Mouse (Mus musculus) forebrain, embryonic 16.5 days (tissue): ENCODE results near the gene G6pc. TPM values are rescaled to one million over a fixed set of nuclear protein-coding genes. Genes with fewer than 3 reads are reported as not detected.
A peak's percentile ranks its signal among the peaks of the same experiment; 100 is the strongest.
"Not testable (repeated sequence)": the region's sequence is repeated elsewhere in the genome, so short reads cannot be mapped to it uniquely, and the experiment has no call there.

ENCODE experiments used
- ATAC-seq: fragments of 200-750 bp; cut with Nextera tagmentation; 2 replicates; pipeline ENCODE4 v1.8.0; 2017; ENCODE audit warnings: mild to moderate bottlenecking, moderate library complexity
- H3K27ac ChIP-seq: fragments of 300-500 bp; sonication (generic); 2 replicates; pipeline ENCODE4 v1.5.1; 2014; ENCODE audit warnings: low read length, control low read depth
- H3K27me3 ChIP-seq: fragments of 300-500 bp; sonication (generic); replicated peaks from 2 replicates; pipeline ENCODE4 v1.6.1; 2014; ENCODE audit warnings: low read length; ENCODE audit not compliant: control insufficient read depth, insufficient read depth
- H3K36me3 ChIP-seq: fragments of 300-500 bp; sonication (generic); 2 replicates; pipeline ENCODE4 v1.6.1; 2014; ENCODE audit not compliant: control insufficient read depth, insufficient read depth
- H3K4me1 ChIP-seq: fragments of 300-500 bp; sonication (generic); replicated peaks from 2 replicates; pipeline ENCODE4 v1.6.1; 2014; ENCODE audit warnings: low read length; ENCODE audit not compliant: control insufficient read depth, insufficient read depth
- H3K4me2 ChIP-seq: fragments of 300-500 bp; sonication (generic); 2 replicates; pipeline ENCODE4 v1.6.1; 2014; ENCODE audit warnings: mild to moderate bottlenecking, low read length, control low read depth
- H3K4me3 ChIP-seq: fragments of 300-500 bp; sonication (generic); replicated peaks from 2 replicates; pipeline ENCODE4 v1.5.1; 2014; ENCODE audit warnings: mild to moderate bottlenecking, low read length, control low read depth
- H3K9ac ChIP-seq: fragments of 300-500 bp; sonication (generic); replicated peaks from 2 replicates; pipeline ENCODE4 v1.6.1; 2014; ENCODE audit warnings: low read depth, low read length, control low read depth
- H3K9me3 ChIP-seq: fragments of 300-500 bp; sonication (generic); 2 replicates; pipeline ENCODE4 v1.6.1; 2016; ENCODE audit warnings: low read length; ENCODE audit not compliant: control insufficient read depth
- WGBS: fragments of 180-500 bp; shearing (Covaris S2); extraction: QIAGEN DNeasy Blood & Tissue Kit; methylation state at CpG from one replicate; pipeline ENCODE4 v1.1.7; 2014; 5-methylcytosine and 5-hydroxymethylcytosine counted together
- polyA plus RNA-seq: library from polyadenylated mRNA; unstranded; fragments of >200 nt; fragmentation: Nextera tagmentation; extraction: Ambion mirVana; gene quantifications from 2 replicates; pipeline ENCODE4 v1.2.1, GENCODE M21; 2015

G6pc gene
- polyA plus RNA-seq, 1 experiment from 2014 or later, result not detected

DNA sequence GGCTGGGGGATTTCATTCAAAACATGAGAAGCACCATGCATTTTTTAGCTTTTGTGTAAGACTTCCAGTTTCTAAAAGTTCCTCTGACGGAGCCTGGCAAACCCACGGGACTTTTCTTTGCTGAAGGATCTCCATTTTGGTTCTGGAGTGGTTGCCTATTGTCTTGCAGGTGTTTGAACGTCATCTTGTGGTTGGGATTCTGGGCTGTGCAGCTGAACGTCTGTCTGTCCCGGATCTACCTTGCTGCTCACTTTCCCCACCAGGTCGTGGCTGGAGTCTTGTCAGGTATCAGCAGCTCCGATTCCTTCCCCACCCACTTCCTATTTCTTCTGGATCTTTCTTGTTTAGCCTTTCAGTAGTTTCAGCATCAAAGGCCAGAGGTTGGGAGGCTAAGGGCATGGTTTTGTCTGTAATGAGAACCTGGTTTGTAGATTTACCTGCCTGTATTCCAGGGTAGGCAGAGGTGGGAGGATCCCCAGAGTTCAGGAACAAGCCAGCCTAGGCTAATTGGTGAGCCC is 7.1 kb downstream of the G6pc start:
- 60% methylated on average over 7 of the region's 7 CpGs for WGBS
- H3K4me1 ChIP-seq, result no peaks in the 10 kb centered on the region
- H3K9me3 ChIP-seq, result no peaks in the 10 kb centered on the region
- H3K27me3 ChIP-seq, result no peaks in the 10 kb centered on the region
- H3K4me3 ChIP-seq, result no peak overlapping the region
- H3K9ac ChIP-seq, result no peak overlapping the region
- H3K4me2 ChIP-seq, result no peak overlapping the region
- ATAC-seq, result no peak
- no peaks in the 10 kb centered on the region for H3K36me3 ChIP-seq
- no peak overlapping the region for H3K27ac ChIP-seq

DNA sequence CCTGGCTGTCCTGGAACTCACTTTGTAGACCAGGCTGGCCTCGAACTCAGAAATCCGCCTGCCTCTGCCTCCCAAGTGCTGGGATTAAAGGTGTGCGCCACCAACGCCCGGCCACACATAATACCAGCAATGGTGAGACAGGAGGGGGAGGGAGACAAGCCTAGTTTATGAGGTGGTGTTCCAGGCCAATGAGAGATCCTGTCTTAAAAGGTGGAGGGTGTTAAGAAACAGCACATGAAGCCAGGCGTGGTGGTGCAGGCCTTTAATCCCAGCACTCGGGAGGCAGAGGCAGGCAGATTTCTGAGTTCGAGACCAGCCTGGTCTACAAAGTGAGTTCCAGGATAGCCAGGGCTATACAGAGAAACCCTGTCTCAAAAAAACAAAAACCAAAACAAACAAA is 10.8 kb downstream of the G6pc start:
- not testable (repeated sequence) for H3K9me3 ChIP-seq, H3K27me3 ChIP-seq, ATAC-seq, H3K27ac ChIP-seq, H3K4me2 ChIP-seq, H3K4me1 ChIP-seq, H3K36me3 ChIP-seq, H3K9ac ChIP-seq, H3K4me3 ChIP-seq
- 89% methylated on average over 8 of the region's 8 CpGs for WGBS

DNA sequence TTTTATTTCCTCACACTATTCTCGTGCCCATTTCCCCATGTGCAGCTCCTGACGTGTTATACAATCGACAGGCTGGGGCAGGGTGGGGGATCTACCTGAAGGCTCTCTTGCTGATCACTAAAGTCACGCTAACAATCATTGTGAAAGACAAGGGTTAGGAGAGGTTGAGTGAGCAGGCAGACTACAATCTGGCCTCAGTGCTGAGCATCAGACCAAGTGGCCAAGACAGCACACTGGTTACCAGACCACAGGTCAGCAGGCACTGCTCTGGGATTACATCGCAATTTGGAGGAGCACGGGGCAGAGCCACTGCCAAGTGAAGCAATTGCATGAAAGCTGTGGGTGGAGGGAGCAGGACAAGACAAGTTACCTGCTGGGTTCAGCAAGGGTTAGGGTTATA is 11.6 kb downstream of the G6pc start:
- Histone ChIP-seq H3K36me3 (no peaks in the 10 kb centered on the region), H3K9ac (no peak overlapping the region), H3K4me3 (no peak overlapping the region), H3K9me3 (no peaks in the 10 kb centered on the region), H3K4me1 (no peaks in the 10 kb centered on the region), H3K27me3 (no peaks in the 10 kb centered on the region), H3K27ac (no peak overlapping the region), H3K4me2 (no peak overlapping the region)
- WGBS, result 77% methylated on average over 6 of the region's 6 CpGs
- ATAC-seq, result no peak

DNA sequence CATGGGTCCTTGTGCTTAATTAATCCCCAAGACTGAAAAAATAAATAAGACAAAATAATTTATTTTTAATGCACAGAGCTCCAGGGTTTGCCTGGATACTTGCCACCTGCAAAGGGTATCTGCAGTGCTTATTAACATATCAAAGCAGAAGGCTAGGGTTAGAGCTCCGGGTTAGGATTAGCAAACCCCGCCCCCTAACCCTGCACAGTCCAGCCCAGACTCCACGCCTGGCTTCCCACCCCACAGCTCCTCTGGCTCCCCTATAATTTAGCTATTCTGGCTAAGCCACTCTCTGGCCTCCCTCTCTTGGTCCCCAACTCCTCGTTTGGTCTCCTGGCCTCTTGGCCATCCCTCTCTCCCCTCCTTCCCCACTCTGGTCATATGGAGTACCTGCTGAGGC is 14.5 kb downstream of the G6pc start:
- Histone ChIP-seq H3K4me2 (no peak overlapping the region), H3K27me3 (no peaks in the 10 kb centered on the region), H3K27ac (no peak overlapping the region), H3K36me3 (no peaks in the 10 kb centered on the region), H3K4me1 (no peaks in the 10 kb centered on the region), H3K9ac (no peak overlapping the region), H3K9me3 (no peaks in the 10 kb centered on the region), H3K4me3 (no peak overlapping the region)
- no peak for ATAC-seq
- 6% methylated on average over 4 of the region's 4 CpGs for WGBS

DNA sequence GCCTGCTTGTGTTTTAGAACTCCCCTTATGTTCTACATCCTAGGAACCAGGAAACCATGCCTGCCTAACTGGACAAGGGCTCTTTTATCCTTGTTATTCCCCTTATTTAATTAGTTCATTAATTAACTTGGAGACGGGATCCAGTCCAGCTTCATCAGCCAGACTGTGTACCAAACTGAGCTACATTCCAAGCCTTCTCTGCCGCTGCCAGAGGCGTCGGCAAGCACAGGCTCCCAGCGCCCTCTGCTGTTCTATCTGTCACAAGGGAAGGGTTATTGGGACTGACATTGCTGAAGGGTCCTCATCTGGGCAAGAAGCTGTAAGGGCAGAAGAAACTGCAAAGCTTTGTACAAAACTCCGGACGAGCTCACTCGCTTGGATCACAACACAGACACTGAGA is 27.7 kb downstream of the G6pc start:
- no peak overlapping the region for H3K9ac ChIP-seq
- H3K27ac ChIP-seq, result no peak overlapping the region
- WGBS, result 3% methylated on average over 8 of the region's 8 CpGs
- no peaks in the 10 kb centered on the region for H3K27me3 ChIP-seq
- no peaks in the 10 kb centered on the region for H3K9me3 ChIP-seq
- no peaks in the 10 kb centered on the region for H3K4me1 ChIP-seq
- peak; percentile 73 for ATAC-seq
- H3K4me3 ChIP-seq, result no peak overlapping the region
- H3K4me2 ChIP-seq, result no peak overlapping the region
- H3K36me3 ChIP-seq, result no peaks in the 10 kb centered on the region

DNA sequence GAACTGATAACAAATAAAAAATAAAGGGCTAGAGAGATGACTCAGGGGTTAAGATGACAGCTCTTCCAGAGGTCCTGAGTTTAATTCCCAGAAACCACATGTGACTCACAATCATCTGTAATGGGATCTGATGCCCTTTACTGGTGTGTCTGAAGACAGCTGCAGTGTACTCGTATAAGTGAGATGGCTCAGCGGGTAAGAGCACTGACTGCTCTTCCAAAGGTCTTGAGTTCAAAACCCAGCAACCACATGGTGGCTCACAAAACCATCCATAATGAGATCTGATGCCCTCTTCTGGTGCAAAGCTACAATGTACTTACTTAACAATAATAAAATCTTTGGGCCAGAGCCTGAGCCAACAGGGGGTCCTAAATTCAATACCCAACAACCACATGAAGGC is 47.9 kb downstream of the G6pc start:
- 93% methylated on average over 2 of the region's 2 CpGs for WGBS
- no peak overlapping the region for H3K4me3 ChIP-seq

DNA sequence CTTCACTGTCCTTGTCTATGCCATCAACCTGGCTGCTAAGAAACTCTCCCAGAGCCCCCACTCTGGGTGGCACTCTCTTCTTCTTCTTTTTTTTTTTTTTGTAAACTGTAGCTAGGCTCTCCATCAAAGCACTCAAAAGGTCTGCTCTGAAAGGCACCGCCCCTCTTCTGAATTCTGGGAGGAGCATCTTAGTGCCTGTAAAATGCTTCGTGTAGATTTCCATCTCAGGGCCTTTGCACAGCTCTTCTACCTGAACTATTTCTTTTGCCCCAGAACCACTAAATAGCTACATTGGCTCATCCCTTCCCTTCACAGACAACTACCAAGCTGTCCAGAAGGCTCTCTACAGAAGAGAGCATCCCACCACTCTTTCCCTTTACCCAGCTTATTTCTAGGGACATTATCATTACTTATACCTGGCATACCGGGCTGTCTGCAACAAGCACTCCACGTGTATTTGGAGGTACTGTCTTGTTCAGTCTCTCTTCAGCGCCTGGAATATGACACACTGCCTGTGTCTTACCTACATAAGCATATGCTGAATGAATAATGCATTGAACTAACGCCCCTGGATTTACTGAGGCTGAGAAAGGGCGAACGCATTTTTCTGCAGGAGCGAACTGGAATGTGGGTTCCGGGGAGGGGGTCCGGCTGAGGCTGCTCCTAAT is 49.2 kb downstream of the G6pc start:
- peaks cover 7% of the 10 kb centered on the region for H3K4me1 ChIP-seq
- peak; percentile 48; the same call in 1 of the 2 replicates for ATAC-seq
- H3K27me3 ChIP-seq, result no peaks in the 10 kb centered on the region

More for the DNA sequence above, 47.9 kb downstream of the G6pc start:
- Histone ChIP-seq H3K4me2 (no peak overlapping the region), H3K27ac (no peak overlapping the region), H3K4me1 (peaks cover 7% of the 10 kb centered on the region), H3K27me3 (no peaks in the 10 kb centered on the region), H3K9me3 (no peaks in the 10 kb centered on the region), H3K9ac (no peak overlapping the region), H3K36me3 (peaks cover 5% of the 10 kb centered on the region)
- no peak for ATAC-seq

DNA sequence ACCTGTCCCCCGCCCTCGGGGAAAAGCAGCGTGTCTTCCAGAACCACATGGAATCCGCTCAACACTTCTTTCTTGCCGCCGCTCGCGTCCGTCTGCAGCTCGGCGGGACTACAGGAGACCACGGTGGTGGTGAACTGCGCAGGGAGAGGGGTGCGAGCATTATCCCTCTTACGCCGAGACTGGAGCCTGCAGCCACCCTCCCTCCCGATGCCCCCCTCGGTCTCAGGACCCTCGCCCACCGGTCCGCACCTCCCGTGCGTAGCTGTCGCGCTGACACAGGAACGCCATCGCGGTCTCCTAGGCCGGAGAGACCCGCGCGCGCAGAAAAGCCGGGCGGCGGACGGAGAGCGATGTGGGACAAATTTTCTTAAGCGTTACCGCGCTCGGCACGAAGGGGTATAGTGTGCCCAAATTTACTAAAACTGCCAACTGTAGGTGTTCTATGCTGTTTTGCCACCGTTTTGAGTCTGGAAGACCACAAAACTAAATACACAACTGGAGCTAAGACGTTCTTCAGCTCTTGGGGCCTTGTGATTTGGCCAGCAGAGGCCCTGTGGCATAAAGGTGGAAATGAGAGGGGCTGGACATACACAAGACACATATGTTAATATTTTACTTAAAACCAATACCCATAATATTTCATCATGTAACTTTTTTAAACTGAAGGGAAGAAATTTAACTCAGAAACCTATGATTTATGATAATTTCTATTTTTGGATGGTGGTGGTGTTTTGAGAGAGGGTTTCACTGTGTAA is 49.9 kb downstream of the G6pc start, which contains the start of gene Aarsd1:
Gene Aarsd1, minus strand, starts transcription at position 515 of the 755 bp plus-strand sequence.
- under 1% methylated on average over 45 of the region's 45 CpGs for WGBS
- peak within 1 kb of the TSS; percentile 67 for H3K4me3 ChIP-seq
- H3K27me3 ChIP-seq, result no peaks in the 10 kb centered on the region
- H3K9me3 ChIP-seq, result no peaks in the 10 kb centered on the region
- peaks cover 7% of the 10 kb centered on the region for H3K4me1 ChIP-seq
- peak within 1 kb of the TSS; percentile 80 for H3K27ac ChIP-seq
- peak within 1 kb of the TSS; percentile 74 for H3K4me2 ChIP-seq
- peak; percentile 93 for ATAC-seq
- 0 out of 2 replicates have a peak, but pooled peaks cover 2% of the 10 kb centered on the region for H3K36me3 ChIP-seq
- peak within 1 kb of the TSS; percentile 91 for H3K9ac ChIP-seq

More for the DNA sequence above, 49.2 kb downstream of the G6pc start:
- Histone ChIP-seq H3K9me3 (no peaks in the 10 kb centered on the region), H3K4me2 (peak overlapping the region; percentile 74), H3K4me3 (peak overlapping the region; percentile 67), H3K27ac (peak overlapping the region; percentile 80), H3K36me3 (0 out of 2 replicates have a peak, but pooled peaks cover 2% of the 10 kb centered on the region), H3K9ac (peak overlapping the region; percentile 91)
- 1% methylated on average over 11 of the region's 11 CpGs for WGBS

DNA sequence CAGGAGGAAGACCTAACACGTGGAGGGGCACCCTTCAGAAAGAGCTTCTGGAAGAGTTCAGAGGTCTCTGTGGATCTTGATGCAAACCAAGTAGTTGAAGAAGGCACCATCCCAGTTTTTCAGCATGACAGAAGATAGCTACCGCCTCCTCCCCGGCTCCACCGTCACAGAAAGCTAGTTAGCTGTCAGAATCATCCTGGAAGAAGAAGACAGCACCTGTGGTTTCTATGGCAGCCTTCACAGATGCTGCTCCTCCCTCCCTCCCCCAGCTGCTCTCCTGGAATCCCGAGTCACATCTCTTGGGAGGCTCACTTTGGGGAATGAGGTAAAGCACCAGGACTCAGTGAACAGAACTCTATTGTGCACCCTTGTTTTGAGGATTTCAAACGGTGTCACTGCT is 51.6 kb downstream of the G6pc start:
- no peak overlapping the region for H3K4me2 ChIP-seq
- H3K27me3 ChIP-seq, result no peaks in the 10 kb centered on the region
- WGBS, result 55% methylated on average over 6 of the region's 6 CpGs
- no peak for ATAC-seq
- H3K36me3 ChIP-seq, result no peaks in the 10 kb centered on the region
- H3K27ac ChIP-seq, result no peak overlapping the region
- no peak overlapping the region for H3K9ac ChIP-seq
- H3K4me3 ChIP-seq, result no peak overlapping the region
- H3K9me3 ChIP-seq, result no peaks in the 10 kb centered on the region
- peaks cover 10% of the 10 kb centered on the region for H3K4me1 ChIP-seq
